Mouse (Mus musculus) left cerebral cortex, adult 2 months (tissue): ENCODE data around the gene Spns3. TPM values are rescaled to one million over a fixed set of nuclear protein-coding genes. Genes with fewer than 3 reads are reported as not detected.

Experiments used
- DNase-seq, 2 experiments: peaks; one replicate each; pipeline ENCODE4 v3.0.0; 2021 to 2022; ENCODE audit warnings: low spot score in 2 of 2, mixed read lengths in 1 of 2; ENCODE audit errors: extremely low spot score in 1 of 2
- H3K27ac ChIP-seq: fragments of 200-600 bp; 2 replicates; pipeline ENCODE4 v1.8.1; 2022
- H3K4me3 ChIP-seq: fragments of 200-600 bp; 2 replicates; pipeline ENCODE4 v1.8.1; 2022
- CTCF ChIP-seq: fragments of 200-600 bp; IDR thresholded peaks from 2 replicates; pipeline ENCODE4 v1.8.1; 2022; ENCODE audit warnings: antibody characterized with exemption, mild to moderate bottlenecking, moderate library complexity
- intact Hi-C: fragments of 180-260 bp; cut with DNase I; formaldehyde crosslinking; loops from one replicate; pipeline ENCODE4 v1.15.1; 2025
- long read RNA-seq, 2 experiments: library from polyadenylated mRNA; stranded (forward); transcript quantifications; one replicate each; pipeline ENCODE4 v2.0.0; 2021; ENCODE audit warnings: borderline mapping rate in 2 of 2
- total RNA-seq, 2 experiments: library from RNA; stranded (reverse); gene quantifications; 2 replicates each; pipeline ENCODE4 v1.2.3; 2021

Gene Spns3
- total RNA-seq = under 1 TPM; 0.38 to 0.47 TPM
- long read RNA-seq, experiment 1 = 0 reads
- long read RNA-seq, experiment 2 = 0 reads

GRCm38 (mm10) chr11:72550134-72550988 lies at the start of gene Spns3:
Gene Spns3, minus strand, starts transcription at chr11:72550506.
- no peak for TF ChIP-seq CTCF
- Histone ChIP-seq H3K27ac (no peak within 1 kb of the TSS), H3K4me3 (no peak within 1 kb of the TSS)
- no peak for DNase-seq
- intact Hi-C loops = no loop called here

GRCm38 (mm10) chr11:72597780-72598179 lies 47.5 kb upstream of the Spns3 start:
- H3K27ac ChIP-seq = no peak overlapping the region
- intact Hi-C loops = no loop called here
- TF ChIP-seq CTCF = no peak
- H3K4me3 ChIP-seq = no peak overlapping the region
- no peak for DNase-seq

- intact Hi-C loops = no loop called here
- Histone ChIP-seq H3K27ac (no peak overlapping the region), H3K4me3 (no peak overlapping the region)
- no peak for DNase-seq
- TF ChIP-seq CTCF = no peak
Measured at GRCm38 (mm10) chr11:72595010-72595737, 44.9 kb upstream of the Spns3 start.

GRCm38 (mm10) chr11:72587537-72588233 lies 37.4 kb upstream of the Spns3 start:
- intact Hi-C loops = no loop called here
- H3K4me3 ChIP-seq = no peak overlapping the region
- no peak for DNase-seq
- H3K27ac ChIP-seq = no peak overlapping the region
- TF ChIP-seq CTCF = no peak

- no peak for DNase-seq
- no peak for TF ChIP-seq CTCF
- Histone ChIP-seq H3K27ac (no peak overlapping the region), H3K4me3 (no peak overlapping the region)
- intact Hi-C loops = no loop called here
Measured at GRCm38 (mm10) chr11:72586570-72586969, 36.3 kb upstream of the Spns3 start.

GRCm38 (mm10) chr11:72583092-72583491 lies 32.8 kb upstream of the Spns3 start:
- intact Hi-C loops = no loop called here
- DNase-seq = no peak
- no peak overlapping the region for H3K27ac ChIP-seq
- no peak for TF ChIP-seq CTCF
- H3K4me3 ChIP-seq = no peak overlapping the region

DNA sequence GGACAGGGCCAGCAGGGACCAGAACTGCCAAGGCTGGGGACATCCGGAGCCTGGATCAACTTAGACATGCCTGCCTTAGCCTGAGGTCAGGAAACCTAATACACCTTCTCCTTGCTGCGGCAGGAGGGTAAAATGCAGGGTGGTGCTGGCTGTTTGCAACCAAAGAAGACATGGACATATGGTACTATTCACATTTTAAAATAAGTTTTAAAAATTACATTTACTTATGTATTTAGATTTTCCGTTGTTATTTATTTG lies 32.1 kb upstream of the Spns3 start:
- TF ChIP-seq CTCF = no peak
- H3K4me3 ChIP-seq = no peak overlapping the region
- intact Hi-C loops = no loop called here
- DNase-seq = no peak
- no peak overlapping the region for H3K27ac ChIP-seq

GRCm38 (mm10) chr11:72581609-72582447 lies 31.5 kb upstream of the Spns3 start:
- Histone ChIP-seq H3K27ac (no peak overlapping the region), H3K4me3 (no peak overlapping the region)
- DNase-seq = no peak
- intact Hi-C loops = no loop called here
- no peak for TF ChIP-seq CTCF

DNA sequence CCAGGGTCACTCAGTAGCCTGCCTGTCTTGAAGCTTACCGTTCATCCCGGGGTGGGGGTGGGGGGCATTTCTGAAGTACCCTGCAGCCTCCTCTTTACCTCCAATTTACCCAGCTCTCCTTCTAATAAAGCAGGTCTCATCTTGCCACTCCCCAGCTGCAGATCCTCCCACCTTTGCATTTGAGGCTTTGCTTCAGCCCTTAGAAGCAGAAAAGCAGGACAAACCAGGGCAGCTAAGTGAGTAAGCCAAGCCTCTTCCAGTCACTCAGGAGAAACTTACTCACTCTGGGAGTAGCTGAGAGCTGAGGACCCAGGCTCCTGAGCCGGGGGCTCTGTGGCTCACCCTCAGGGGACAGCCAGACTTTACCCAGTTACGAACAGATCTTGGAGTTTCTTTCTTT lies 28.2 kb upstream of the Spns3 start:
- DNase-seq = no peak
- no peak overlapping the region for H3K27ac ChIP-seq
- intact Hi-C loops = loop anchor here (10.0 kb wide), 2 partner anchors 276 to 466 kb away; partner anchors contain the start of gene Ncbp3
- no peak for TF ChIP-seq CTCF
- no peak overlapping the region for H3K4me3 ChIP-seq

GRCm38 (mm10) chr11:72576466-72577351 lies 26.4 kb upstream of the Spns3 start:
- DNase-seq = no peak
- H3K27ac ChIP-seq = 0 out of 2 replicates have a peak overlapping the region, but pooled peaks have one; percentile 6
- intact Hi-C loops = loop anchor here (10.0 kb wide), 2 partner anchors 278 to 468 kb away; partner anchors contain the start of gene Ncbp3

More at GRCm38 (mm10) chr11:72576466-72577351, 26.4 kb upstream of the Spns3 start:
- no peak; the same call in 1 of the 2 replicates for TF ChIP-seq CTCF
- peak overlapping the region; percentile 51 for H3K4me3 ChIP-seq
